Mouse (Mus musculus) intestine, embryonic 16.5 days (tissue): ENCODE measurements at regions not wholly inside any gene's neighbourhood (a gene's known extent, or its start where the extent isn't known, plus 50 kb on each side); places are given as distances from the start of the nearest gene placed in this dataset.

Experiments used
- ATAC-seq: fragments of 200-750 bp; cut with Nextera tagmentation; 2 replicates; pipeline ENCODE4 v1.8.0; 2017; ENCODE audit warnings: moderate TSS enrichment, moderate library complexity
- H3K27ac ChIP-seq: fragments of 300-500 bp; sonication (generic); 2 replicates; pipeline ENCODE4 v1.5.1; 2014; ENCODE audit warnings: mild to moderate bottlenecking, low read length
- H3K27me3 ChIP-seq: fragments of 300-500 bp; sonication (generic); replicated peaks from 2 replicates; pipeline ENCODE4 v1.6.1; 2014; ENCODE audit warnings: low read length, control low read depth, mixed read lengths; ENCODE audit not compliant: control insufficient read depth, insufficient read depth
- H3K36me3 ChIP-seq: fragments of 300-500 bp; sonication (generic); 2 replicates; pipeline ENCODE4 v1.6.1; 2014; ENCODE audit warnings: low read length, control low read depth; ENCODE audit not compliant: control insufficient read depth, insufficient read depth
- H3K4me1 ChIP-seq: fragments of 300-500 bp; sonication (generic); 2 replicates; pipeline ENCODE4 v1.6.1; 2014; ENCODE audit warnings: low read length, control low read depth, mixed read lengths; ENCODE audit not compliant: control insufficient read depth, insufficient read depth
- H3K4me2 ChIP-seq: fragments of 300-500 bp; sonication (generic); 2 replicates; pipeline ENCODE4 v1.6.1; 2014; ENCODE audit warnings: low read depth, low read length, control low read depth
- H3K4me3 ChIP-seq: fragments of 300-500 bp; sonication (generic); 2 replicates; pipeline ENCODE4 v1.5.1; 2014; ENCODE audit warnings: mild to moderate bottlenecking, low read length
- H3K9ac ChIP-seq: fragments of 300-500 bp; sonication (generic); 2 replicates; pipeline ENCODE4 v1.6.1; 2014; ENCODE audit warnings: low read depth, low read length
- H3K9me3 ChIP-seq: fragments of 300-500 bp; sonication (generic); 2 replicates; pipeline ENCODE4 v1.6.1; 2016; ENCODE audit warnings: low read length, control low read depth; ENCODE audit not compliant: control insufficient read depth
- WGBS: fragments of 180-500 bp; shearing (Covaris S2); extraction: QIAGEN DNeasy Blood & Tissue Kit; methylation state at CpG from one replicate; pipeline ENCODE4 v1.1.7; 2014; 5-methylcytosine and 5-hydroxymethylcytosine counted together

GRCm38 (mm10) chr6:50799963-50800362, 145.7 kb upstream of the Npvf start:
- H3K4me3 ChIP-seq, result no peak overlapping the region
- H3K4me2 ChIP-seq, result no peak overlapping the region
- WGBS, result 52% methylated on average over 4 of the region's 4 CpGs
- no peak overlapping the region for H3K27ac ChIP-seq
- H3K27me3 ChIP-seq, result no peaks in the 10 kb centered on the region
- no peaks in the 10 kb centered on the region for H3K36me3 ChIP-seq
- ATAC-seq, result no peak
- no peak overlapping the region for H3K9ac ChIP-seq
- peaks cover 3% of the 10 kb centered on the region; the same call in 1 of the 2 replicates for H3K4me1 ChIP-seq
- H3K9me3 ChIP-seq, result no peaks in the 10 kb centered on the region

GRCm38 (mm10) chr6:50802956-50803355, 148.7 kb upstream of the Npvf start:
- Histone ChIP-seq H3K4me2 (no peak overlapping the region), H3K36me3 (no peaks in the 10 kb centered on the region), H3K27ac (no peak overlapping the region), H3K9ac (no peak overlapping the region), H3K27me3 (no peaks in the 10 kb centered on the region), H3K9me3 (no peaks in the 10 kb centered on the region), H3K4me1 (peaks cover 11% of the 10 kb centered on the region; the same call in 1 of the 2 replicates), H3K4me3 (no peak overlapping the region)
- no peak for ATAC-seq
- WGBS, result 54% methylated on average over 7 of the region's 7 CpGs

- ATAC-seq, result no peak
- H3K4me1 ChIP-seq, result peaks cover 21% of the 10 kb centered on the region
- 81% methylated on average over 4 of the region's 4 CpGs for WGBS
- no peak overlapping the region for H3K4me2 ChIP-seq
- H3K9me3 ChIP-seq, result no peaks in the 10 kb centered on the region
- H3K27me3 ChIP-seq, result no peaks in the 10 kb centered on the region
- H3K27ac ChIP-seq, result no peak overlapping the region
- H3K4me3 ChIP-seq, result no peak overlapping the region
- H3K36me3 ChIP-seq, result no peaks in the 10 kb centered on the region
- H3K9ac ChIP-seq, result no peak overlapping the region
These were observed 150.3 kb upstream of the Npvf start for GRCm38 (mm10) chr6:50804477-50805005.

GRCm38 (mm10) chr6:50806376-50807077, 152.3 kb upstream of the Npvf start:
- Histone ChIP-seq H3K36me3 (no peaks in the 10 kb centered on the region), H3K4me3 (no peak overlapping the region), H3K9me3 (no peaks in the 10 kb centered on the region), H3K27me3 (no peaks in the 10 kb centered on the region), H3K4me2 (no peak overlapping the region), H3K4me1 (peaks cover 21% of the 10 kb centered on the region), H3K9ac (no peak overlapping the region), H3K27ac (peak overlapping the region; percentile 84)
- ATAC-seq, result peak; percentile 42
- 15% methylated on average over 7 of the region's 7 CpGs for WGBS

GRCm38 (mm10) chr6:50807187-50808012, 153.2 kb upstream of the Npvf start:
- peak overlapping the region; percentile 48 for H3K9ac ChIP-seq
- H3K4me3 ChIP-seq, result peak overlapping the region; percentile 20
- no peaks in the 10 kb centered on the region for H3K36me3 ChIP-seq
- peak overlapping the region; percentile 84 for H3K27ac ChIP-seq
- H3K9me3 ChIP-seq, result no peaks in the 10 kb centered on the region
- peak overlapping the region; percentile 39 for H3K4me2 ChIP-seq
- H3K4me1 ChIP-seq, result peaks cover 21% of the 10 kb centered on the region
- H3K27me3 ChIP-seq, result no peaks in the 10 kb centered on the region
- 33% methylated on average over 19 of the region's 19 CpGs for WGBS
- peak; percentile 89 for ATAC-seq

- Histone ChIP-seq H3K27ac (peak overlapping the region; percentile 71), H3K4me1 (peaks cover 21% of the 10 kb centered on the region), H3K9me3 (no peaks in the 10 kb centered on the region), H3K4me3 (peak overlapping the region; percentile 20), H3K9ac (peak overlapping the region; percentile 48), H3K27me3 (no peaks in the 10 kb centered on the region), H3K4me2 (peak overlapping the region; percentile 39), H3K36me3 (no peaks in the 10 kb centered on the region)
- WGBS, result 4% methylated on average over 4 of the region's 4 CpGs
- peak; percentile 32; the same call in 1 of the 2 replicates for ATAC-seq
These were observed 153.9 kb upstream of the Npvf start for GRCm38 (mm10) chr6:50808126-50808525.

- no peaks in the 10 kb centered on the region for H3K36me3 ChIP-seq
- H3K9me3 ChIP-seq, result no peaks in the 10 kb centered on the region
- H3K27ac ChIP-seq, result peak overlapping the region; percentile 21
- H3K4me2 ChIP-seq, result peak overlapping the region; percentile 30
- no peaks in the 10 kb centered on the region for H3K27me3 ChIP-seq
- H3K4me1 ChIP-seq, result peaks cover 21% of the 10 kb centered on the region
- H3K9ac ChIP-seq, result peak overlapping the region; percentile 20
- H3K4me3 ChIP-seq, result no peak overlapping the region
- ATAC-seq, result no peak
- WGBS, result 21% methylated on average over 24 of the region's 24 CpGs
These were observed 154.8 kb upstream of the Npvf start for GRCm38 (mm10) chr6:50808811-50809668.

GRCm38 (mm10) chr6:50809669-50809983, 155.4 kb upstream of the Npvf start:
- Histone ChIP-seq H3K27ac (peak overlapping the region; percentile 21), H3K36me3 (no peaks in the 10 kb centered on the region), H3K4me2 (peak overlapping the region; percentile 30; the same call in 1 of the 2 replicates), H3K4me3 (no peak overlapping the region), H3K4me1 (peaks cover 21% of the 10 kb centered on the region), H3K9ac (peak overlapping the region; percentile 20; the same call in 1 of the 2 replicates), H3K9me3 (no peaks in the 10 kb centered on the region), H3K27me3 (no peaks in the 10 kb centered on the region)
- WGBS, result 38% methylated on average over 4 of the region's 4 CpGs
- ATAC-seq, result no peak
